Mouse (Mus musculus) neural tube, embryonic 15.5 days (tissue): ENCODE results near the gene Exosc6. TPM values are rescaled to one million over a fixed set of nuclear protein-coding genes. Genes with fewer than 3 reads are reported as not detected.
A peak's percentile ranks its signal among the peaks of the same experiment; 100 is the strongest.

ENCODE experiments used
- ATAC-seq: fragments of 200-750 bp; cut with Nextera tagmentation; 2 replicates; pipeline ENCODE4 v1.8.0; 2017; ENCODE audit warnings: mild to moderate bottlenecking, moderate TSS enrichment, moderate library complexity; ENCODE audit not compliant: low FRiP score
- H3K27ac ChIP-seq: fragments of 300-500 bp; sonication (generic); replicated peaks from 2 replicates; pipeline ENCODE4 v1.5.1; 2015; ENCODE audit warnings: mild to moderate bottlenecking, inconsistent platforms
- H3K27me3 ChIP-seq: fragments of 300-500 bp; sonication (generic); replicated peaks from 2 replicates; pipeline ENCODE4 v1.6.1; 2015; ENCODE audit warnings: inconsistent platforms
- H3K36me3 ChIP-seq: fragments of 300-500 bp; sonication (generic); 2 replicates; pipeline ENCODE4 v1.6.1; 2015; ENCODE audit warnings: inconsistent platforms
- H3K4me1 ChIP-seq: fragments of 300-500 bp; sonication (generic); 2 replicates; pipeline ENCODE4 v1.6.1; 2015; ENCODE audit warnings: inconsistent platforms
- H3K4me2 ChIP-seq: fragments of 300-500 bp; sonication (generic); 2 replicates; pipeline ENCODE4 v1.6.1; 2015; ENCODE audit warnings: inconsistent platforms, mild to moderate bottlenecking, moderate library complexity
- H3K4me3 ChIP-seq: fragments of 300-500 bp; sonication (generic); replicated peaks from 2 replicates; pipeline ENCODE4 v1.5.1; 2015; ENCODE audit warnings: mild to moderate bottlenecking, inconsistent platforms
- H3K9ac ChIP-seq: fragments of 300-500 bp; sonication (generic); replicated peaks from 2 replicates; pipeline ENCODE4 v1.6.1; 2015; ENCODE audit warnings: mild to moderate bottlenecking, inconsistent platforms
- H3K9me3 ChIP-seq: fragments of 300-500 bp; sonication (generic); replicated peaks from 2 replicates; pipeline ENCODE4 v1.6.1; 2016; ENCODE audit warnings: inconsistent platforms
- WGBS: fragments of 180-500 bp; shearing (Covaris S2); methylation state at CpG from one replicate; pipeline ENCODE4 v1.1.7; 2015; ENCODE audit warnings: mixed read lengths; 5-methylcytosine and 5-hydroxymethylcytosine counted together
- polyA plus RNA-seq: library from polyadenylated mRNA; unstranded; fragments of >200 nt; fragmentation: Nextera tagmentation; extraction: Ambion mirVana; gene quantifications from 2 replicates; pipeline ENCODE4 v1.2.1, GENCODE M21; 2015

Exosc6 gene
- polyA plus RNA-seq, 1 experiment from 2014 or later = not detected

DNA sequence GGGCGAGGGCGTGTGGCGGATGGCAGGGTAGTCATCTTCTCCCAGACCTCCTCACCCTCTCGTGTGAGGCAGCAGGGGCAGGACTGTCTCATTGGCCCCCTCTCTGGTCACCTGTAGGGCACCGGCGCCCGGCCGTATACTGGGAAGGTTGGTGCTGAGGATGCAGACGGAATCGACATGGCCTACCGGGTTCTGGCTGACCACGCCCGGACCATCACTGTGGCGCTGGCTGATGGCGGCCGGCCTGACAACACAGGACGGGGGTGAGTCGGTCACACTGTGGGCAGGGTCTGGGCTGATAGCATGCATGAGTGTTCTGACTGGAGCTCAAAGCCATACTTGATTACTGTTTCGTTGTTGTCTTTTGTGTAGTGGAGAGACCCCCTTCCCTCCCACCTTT, 13.6 kb upstream of the Exosc6 start:
- H3K9me3 ChIP-seq = no peaks in the 10 kb centered on the region
- ATAC-seq = no peak
- no peaks in the 10 kb centered on the region for H3K27me3 ChIP-seq
- H3K4me1 ChIP-seq = no peaks in the 10 kb centered on the region
- no peak overlapping the region for H3K9ac ChIP-seq
- no peak overlapping the region for H3K27ac ChIP-seq
- no peak overlapping the region for H3K4me3 ChIP-seq
- peaks cover 96% of the 10 kb centered on the region for H3K36me3 ChIP-seq
- 96% methylated on average over 19 of the region's 19 CpGs for WGBS
- no peak overlapping the region for H3K4me2 ChIP-seq

DNA sequence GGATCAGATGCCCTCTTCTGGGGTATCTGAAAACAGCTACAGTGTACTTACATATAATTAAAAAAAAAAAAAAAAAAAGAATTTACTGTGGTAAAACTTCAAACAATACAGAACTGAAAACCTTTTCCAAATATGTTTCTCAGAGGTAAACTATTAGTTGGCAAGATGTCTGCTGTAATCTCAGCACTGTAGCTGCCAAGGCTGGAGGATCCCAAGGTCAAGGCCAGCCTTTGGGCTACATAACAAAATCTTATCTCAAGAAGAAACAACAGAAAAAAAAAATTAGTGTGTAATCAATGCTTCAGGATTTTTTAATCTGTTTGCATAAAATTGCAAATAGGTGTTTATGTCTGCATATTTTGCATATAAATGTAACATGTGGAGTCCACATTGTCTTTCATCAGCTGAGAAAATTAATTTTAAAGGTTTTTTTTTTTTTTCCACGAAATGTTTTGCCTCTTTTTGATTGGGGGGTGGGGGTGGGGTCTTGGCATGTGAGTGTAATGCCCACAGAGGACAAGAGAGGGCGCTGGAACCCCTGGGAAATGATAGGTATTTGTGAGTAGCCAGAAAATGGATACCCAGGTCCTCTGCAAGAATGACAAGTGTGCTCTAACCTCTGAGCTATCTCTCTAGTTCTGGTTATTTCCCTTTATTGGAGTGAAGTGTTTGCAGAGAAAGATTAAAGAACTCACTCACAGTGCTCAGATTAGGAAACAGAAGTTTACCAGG, 12.0 kb upstream of the Exosc6 start:
- Histone ChIP-seq H3K9ac (no peak overlapping the region), H3K4me1 (no peaks in the 10 kb centered on the region), H3K4me2 (no peak overlapping the region), H3K9me3 (no peaks in the 10 kb centered on the region), H3K27me3 (no peaks in the 10 kb centered on the region), H3K4me3 (no peak overlapping the region), H3K27ac (no peak overlapping the region), H3K36me3 (peaks cover 96% of the 10 kb centered on the region)
- ATAC-seq = no peak
- 48% methylated on average over 2 of the region's 2 CpGs for WGBS

DNA sequence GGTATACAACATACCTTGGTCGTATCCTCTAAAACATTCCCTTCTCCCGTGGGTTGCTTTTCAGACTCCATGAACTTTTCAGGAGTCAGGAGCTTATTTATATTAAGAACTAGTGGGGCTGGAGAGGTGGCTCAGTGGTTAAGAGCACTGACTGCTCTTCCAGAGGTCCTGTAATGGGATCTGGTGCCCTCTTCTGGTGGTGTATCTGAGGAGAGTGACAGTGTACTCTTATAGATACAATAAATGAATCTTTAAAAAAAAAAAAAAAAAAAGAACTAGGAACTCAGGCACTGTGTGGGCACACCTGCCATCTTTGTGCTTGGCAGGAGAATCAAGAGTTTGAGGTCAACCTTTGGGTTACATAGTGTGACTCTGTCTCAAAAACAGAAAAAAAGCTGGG, 7.4 kb upstream of the Exosc6 start:
- Histone ChIP-seq H3K4me1 (no peaks in the 10 kb centered on the region), H3K27ac (no peak overlapping the region), H3K9me3 (no peaks in the 10 kb centered on the region), H3K27me3 (no peaks in the 10 kb centered on the region), H3K4me2 (no peak overlapping the region), H3K36me3 (peaks cover 98% of the 10 kb centered on the region), H3K9ac (no peak overlapping the region), H3K4me3 (no peak overlapping the region)
- no peak for ATAC-seq
- WGBS = 92% methylated on average over 2 of the region's 2 CpGs

GRCm38 (mm10) chr8:111049106-111049505, 7.0 kb upstream of the Exosc6 start:
- H3K9ac ChIP-seq = no peak overlapping the region
- ATAC-seq = no peak
- WGBS = 92% methylated on average over 7 of the region's 7 CpGs

GRCm38 (mm10) chr8:111053827-111054518, 2.2 kb upstream of the Exosc6 start:
- no peak overlapping the region for H3K4me3 ChIP-seq
- no peaks in the 10 kb centered on the region for H3K9me3 ChIP-seq
- H3K27me3 ChIP-seq = no peaks in the 10 kb centered on the region
- peaks cover 16% of the 10 kb centered on the region for H3K4me1 ChIP-seq
- no peak overlapping the region for H3K27ac ChIP-seq
- 96% methylated on average over 12 of the region's 12 CpGs for WGBS
- peaks cover 69% of the 10 kb centered on the region for H3K36me3 ChIP-seq
- ATAC-seq = no peak
- no peak overlapping the region for H3K9ac ChIP-seq
- no peak overlapping the region for H3K4me2 ChIP-seq

More at GRCm38 (mm10) chr8:111049106-111049505, 7.0 kb upstream of the Exosc6 start:
- Histone ChIP-seq H3K36me3 (peaks cover 98% of the 10 kb centered on the region), H3K9me3 (no peaks in the 10 kb centered on the region), H3K4me1 (no peaks in the 10 kb centered on the region), H3K27ac (no peak overlapping the region), H3K4me2 (no peak overlapping the region), H3K27me3 (no peaks in the 10 kb centered on the region), H3K4me3 (no peak overlapping the region)

GRCm38 (mm10) chr8:111055031-111055634, 1.0 kb upstream of the Exosc6 start:
- H3K36me3 ChIP-seq = peaks cover 58% of the 10 kb centered on the region
- WGBS = 91% methylated on average over 17 of the region's 17 CpGs
- peaks cover 17% of the 10 kb centered on the region for H3K4me1 ChIP-seq
- H3K27me3 ChIP-seq = no peaks in the 10 kb centered on the region
- H3K4me2 ChIP-seq = no peak overlapping the region
- no peak overlapping the region for H3K27ac ChIP-seq
- H3K4me3 ChIP-seq = no peak overlapping the region
- H3K9ac ChIP-seq = no peak overlapping the region
- H3K9me3 ChIP-seq = no peaks in the 10 kb centered on the region
- no peak for ATAC-seq

GRCm38 (mm10) chr8:111055661-111056060, 478 bp upstream of the Exosc6 start:
- peak; percentile 3; the same call in 1 of the 2 replicates for ATAC-seq
- Histone ChIP-seq H3K27me3 (no peaks in the 10 kb centered on the region), H3K9ac (no peak overlapping the region), H3K4me3 (no peak overlapping the region), H3K4me2 (no peak overlapping the region), H3K36me3 (peaks cover 53% of the 10 kb centered on the region), H3K4me1 (peaks cover 22% of the 10 kb centered on the region), H3K27ac (no peak overlapping the region), H3K9me3 (no peaks in the 10 kb centered on the region)
- WGBS = 67% methylated on average over 2 of the region's 2 CpGs

DNA sequence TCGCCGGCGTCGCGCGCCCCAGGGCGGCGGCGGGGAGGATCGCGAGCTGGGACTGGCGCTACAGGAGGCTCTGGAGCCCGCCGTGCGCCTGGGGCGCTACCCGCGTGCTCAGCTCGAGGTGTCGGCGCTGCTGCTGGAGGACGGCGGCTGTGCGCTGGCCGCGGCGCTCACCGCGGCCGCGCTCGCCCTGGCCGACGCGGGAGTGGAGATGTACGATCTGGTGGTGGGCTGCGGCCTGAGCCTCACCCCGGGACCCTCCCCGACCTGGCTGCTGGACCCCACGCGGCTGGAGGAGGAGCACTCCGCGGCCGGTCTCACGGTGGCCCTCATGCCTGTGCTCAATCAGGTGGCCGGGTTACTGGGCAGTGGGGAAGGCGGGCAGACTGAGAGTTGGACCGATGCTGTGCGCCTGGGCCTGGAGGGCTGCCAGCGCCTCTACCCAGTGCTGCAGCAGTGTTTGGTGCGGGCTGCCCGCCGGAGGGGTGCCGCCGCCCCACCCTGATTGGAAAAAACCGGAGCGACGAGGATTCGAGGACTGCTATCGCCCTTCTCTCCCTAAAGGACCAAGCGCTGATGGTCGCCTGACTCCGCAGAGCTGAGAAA, 653 bp downstream of the Exosc6 start:
- Histone ChIP-seq H3K4me1 (peaks cover 32% of the 10 kb centered on the region), H3K4me3 (peak overlapping the region; percentile 94), H3K9ac (peak overlapping the region; percentile 83), H3K27ac (peak overlapping the region; percentile 80), H3K9me3 (no peaks in the 10 kb centered on the region), H3K36me3 (peaks cover 41% of the 10 kb centered on the region), H3K27me3 (no peaks in the 10 kb centered on the region), H3K4me2 (peak overlapping the region; percentile 99)
- under 1% methylated on average over 50 of the region's 63 CpGs for WGBS
- ATAC-seq = peak; percentile 51

DNA sequence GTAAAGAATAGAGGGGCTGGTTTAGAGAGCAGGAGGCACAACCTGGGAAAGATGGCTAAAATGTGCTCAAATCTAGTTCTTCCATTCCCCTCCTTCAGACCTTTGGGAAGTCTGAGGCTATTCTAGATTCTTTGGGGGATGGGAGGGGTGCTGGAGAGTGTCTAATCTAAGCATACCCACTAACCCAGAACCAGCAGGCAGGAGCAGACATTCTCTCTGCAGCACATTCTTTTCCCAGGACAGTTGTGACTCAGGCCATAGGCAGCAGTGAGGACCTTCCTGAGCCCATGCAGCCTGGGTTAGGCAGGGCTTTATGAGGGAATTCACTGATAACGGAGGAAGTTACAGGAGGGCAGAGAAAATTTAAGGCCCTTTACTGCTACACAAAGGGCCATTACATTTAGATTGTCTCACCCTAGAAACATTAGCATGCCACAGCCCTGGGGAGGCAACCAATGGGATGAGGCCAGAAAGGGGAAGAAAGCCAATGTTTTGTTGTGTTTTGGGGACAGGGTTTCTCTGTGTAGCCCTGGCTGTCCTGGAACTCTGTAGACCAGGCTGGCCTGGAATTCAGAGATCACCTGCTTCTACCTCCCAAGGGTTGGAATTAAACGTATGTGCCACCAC, 2.9 kb downstream of the Exosc6 start:
- no peak overlapping the region for H3K9ac ChIP-seq

DNA sequence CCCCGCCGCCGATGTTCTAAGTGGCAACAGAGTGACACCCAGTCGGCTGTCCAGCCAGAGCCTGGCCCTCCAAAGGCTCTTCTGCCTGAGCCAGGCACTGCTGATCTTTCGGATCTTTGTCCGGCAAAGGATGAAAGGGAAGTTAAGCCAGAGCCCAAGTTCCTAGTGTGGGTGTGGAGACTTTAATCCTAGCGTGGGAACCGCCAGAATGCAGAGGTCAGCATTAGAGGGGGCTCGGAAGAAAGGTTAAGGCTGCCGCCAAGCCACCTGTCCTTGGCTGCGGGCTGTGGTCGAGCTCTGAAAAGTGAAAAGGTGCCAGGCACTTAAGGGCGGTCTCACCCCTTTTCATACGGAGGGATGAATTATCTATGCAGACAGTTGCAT, 5.5 kb downstream of the Exosc6 start:
- Histone ChIP-seq H3K4me2 (peak overlapping the region; percentile 61), H3K36me3 (no peaks in the 10 kb centered on the region), H3K9me3 (no peaks in the 10 kb centered on the region), H3K9ac (peak overlapping the region; percentile 70), H3K27ac (peak overlapping the region; percentile 86), H3K4me3 (peak overlapping the region; percentile 72), H3K27me3 (no peaks in the 10 kb centered on the region), H3K4me1 (peaks cover 39% of the 10 kb centered on the region)
- 0 out of 2 replicates have a peak, but pooled peaks have one; percentile 1 for ATAC-seq
- WGBS = 0% methylated on average over 14 of the region's 14 CpGs

More for the DNA sequence above, 2.9 kb downstream of the Exosc6 start:
- no peaks in the 10 kb centered on the region for H3K27me3 ChIP-seq
- no peak for ATAC-seq
- H3K4me2 ChIP-seq = no peak overlapping the region
- H3K9me3 ChIP-seq = no peaks in the 10 kb centered on the region
- H3K36me3 ChIP-seq = peaks cover 19% of the 10 kb centered on the region
- WGBS = 53% methylated on average over 2 of the region's 2 CpGs
- H3K4me1 ChIP-seq = peaks cover 39% of the 10 kb centered on the region
- no peak overlapping the region for H3K4me3 ChIP-seq
- H3K27ac ChIP-seq = no peak overlapping the region

- Histone ChIP-seq H3K4me1 (peaks cover 33% of the 10 kb centered on the region), H3K9ac (peak overlapping the region; percentile 70), H3K4me2 (peak overlapping the region; percentile 61), H3K27me3 (no peaks in the 10 kb centered on the region), H3K27ac (peak overlapping the region; percentile 86), H3K9me3 (no peaks in the 10 kb centered on the region), H3K4me3 (peak overlapping the region; percentile 72), H3K36me3 (no peaks in the 10 kb centered on the region)
- ATAC-seq = peak; percentile 92
- 0% methylated on average over 27 of the region's 27 CpGs for WGBS
Measured at GRCm38 (mm10) chr8:111062072-111062757, 6.1 kb downstream of the Exosc6 start.
